13 mouse cellular contexts compared by ENCODE assay signal in genomic region chr4:45421519-45422260, GRCm38 (mm10). TPM values are rescaled to one million over a fixed set of nuclear protein-coding genes. Genes with fewer than 3 reads are reported as not detected.
DNase-seq lines count a peak whose midpoint lies in the region; ATAC-seq and TF ChIP-seq lines count a peak whose summit lies in the region.
"Had no signal": no experiment of that assay in that cellular context is flagged by ENCODE, and none has a peak within 500 bp of the region (broad histone marks: within the 10 kb centered on the region; RNA-seq: fewer than 3 reads in every experiment).

No protein-coding gene starts in this region.

- H3K4me3 ChIP-seq in heart, embryonic 10.5 days: no peak overlapping the region
- no peak overlapping the region for H3K4me3 ChIP-seq in heart, embryonic 12.5 days
- no peak overlapping the region for H3K4me3 ChIP-seq in midbrain, embryonic 15.5 days
- no peak overlapping the region for H3K4me3 ChIP-seq in midbrain, embryonic 14.5 days (replicated peaks; ENCODE audit: low read depth, low read length)
- H3K4me3 ChIP-seq in thymus, adult 2 months (ENCODE audit: control insufficient read depth, insufficient read depth, low read length): no peak overlapping the region
- H3K4me3 ChIP-seq: erythroblast, embryonic 14.5 days; hindbrain, embryonic 15.5 days had no signal

- no peaks in the 10 kb centered on the region for H3K27me3 ChIP-seq in heart, embryonic 10.5 days (ENCODE audit: insufficient read depth, poor library complexity, severe bottlenecking)
- no peaks in the 10 kb centered on the region for H3K27me3 ChIP-seq in heart, embryonic 12.5 days (replicated peaks)
- H3K27me3 ChIP-seq in midbrain, embryonic 15.5 days (replicated peaks): no peaks in the 10 kb centered on the region
- no peaks in the 10 kb centered on the region for H3K27me3 ChIP-seq in midbrain, embryonic 14.5 days (ENCODE audit: control insufficient read depth, insufficient read depth, low read length)
- H3K27me3 ChIP-seq in thymus, adult 2 months (ENCODE audit: control insufficient read depth, insufficient read depth, low read length): no peaks in the 10 kb centered on the region
- H3K27me3 ChIP-seq: hindbrain, embryonic 15.5 days had no signal

- no peaks in the 10 kb centered on the region for H3K9me3 ChIP-seq in heart, embryonic 10.5 days
- no peaks in the 10 kb centered on the region for H3K9me3 ChIP-seq in heart, embryonic 12.5 days (replicated peaks)
- no peaks in the 10 kb centered on the region for H3K9me3 ChIP-seq in midbrain, embryonic 15.5 days
- H3K9me3 ChIP-seq in midbrain, embryonic 14.5 days (ENCODE audit: control insufficient read depth, low read length): no peaks in the 10 kb centered on the region
- H3K9me3 ChIP-seq: hindbrain, embryonic 15.5 days had no signal

- TF ChIP-seq CTCF in thymus, adult 2 months (IDR thresholded peaks at IDR 0.05; ENCODE audit: borderline replicate concordance, control insufficient read depth, extremely low read depth, insufficient read depth, low read length, poor library complexity): no peak

- 0 out of 2 replicates have a peak overlapping the region, but pooled peaks have one; percentile 7 for H3K27ac ChIP-seq in heart, embryonic 10.5 days
- no peak overlapping the region for H3K27ac ChIP-seq in heart, embryonic 12.5 days (ENCODE audit: poor library complexity, severe bottlenecking)
- H3K27ac ChIP-seq in midbrain, embryonic 15.5 days: 0 out of 2 replicates have a peak overlapping the region, but pooled peaks have one; percentile 14
- no peak overlapping the region for H3K27ac ChIP-seq in midbrain, embryonic 14.5 days (replicated peaks; ENCODE audit: low read depth, low read length)
- H3K27ac ChIP-seq in thymus, adult 2 months (ENCODE audit: control insufficient read depth, insufficient read depth, low read length): no peak overlapping the region
- H3K27ac ChIP-seq: hindbrain, embryonic 15.5 days had no signal

- H3K4me2 ChIP-seq in heart, embryonic 12.5 days: no peak overlapping the region
- H3K4me2 ChIP-seq in midbrain, embryonic 15.5 days: no peak overlapping the region
- H3K4me2 ChIP-seq in midbrain, embryonic 14.5 days (ENCODE audit: low read length): no peak overlapping the region
- H3K4me2 ChIP-seq: hindbrain, embryonic 15.5 days had no signal

- H3K36me3 ChIP-seq in heart, embryonic 10.5 days: peaks cover 6% of the 10 kb centered on the region; the same call in 1 of the 2 replicates
- H3K36me3 ChIP-seq in heart, embryonic 12.5 days: peaks cover 8% of the 10 kb centered on the region; the same call in 1 of the 2 replicates
- H3K36me3 ChIP-seq in midbrain, embryonic 15.5 days (replicated peaks): no peaks in the 10 kb centered on the region
- H3K36me3 ChIP-seq in midbrain, embryonic 14.5 days (ENCODE audit: control insufficient read depth, insufficient read depth, low read length): no peaks in the 10 kb centered on the region
- H3K36me3 ChIP-seq in thymus, adult 2 months (ENCODE audit: control insufficient read depth, insufficient read depth, low read length): no peaks in the 10 kb centered on the region
- H3K36me3 ChIP-seq: hindbrain, embryonic 15.5 days had no signal

- no peak for ATAC-seq in heart, embryonic 12.5 days (ENCODE audit: insufficient number of reproducible peaks, low FRiP score)
- no peak for ATAC-seq in midbrain, embryonic 15.5 days (replicated peaks)
- no peak for ATAC-seq in midbrain, embryonic 14.5 days (ENCODE audit: low FRiP score, low TSS enrichment)

- no peak for DNase-seq in heart, embryonic 10.5 days (ENCODE audit: low spot score)
- no peak for DNase-seq in midbrain, embryonic 14.5 days
- peak; percentile 78 for DNase-seq in kidney, adult 9 months
- peak; percentile 60 for DNase-seq in urinary bladder, postnatal 25 days (ENCODE audit: low spot score)
- DNase-seq in thymus, adult 2 months: no peak
- no peak for DNase-seq in gastrocnemius, postnatal 4 days (ENCODE audit: low spot score in 2 of 2)
- DNase-seq: cerebellum, adult 11 months; liver; right cerebral cortex, postnatal 25 days had no signal

- H3K9ac ChIP-seq in heart, embryonic 12.5 days: no peak overlapping the region
- H3K9ac ChIP-seq in midbrain, embryonic 15.5 days: 0 out of 2 replicates have a peak overlapping the region, but pooled peaks have one; percentile 0
- H3K9ac ChIP-seq in midbrain, embryonic 14.5 days (replicated peaks; ENCODE audit: low read length): no peak overlapping the region
- H3K9ac ChIP-seq: hindbrain, embryonic 15.5 days had no signal

- 80% methylated on average over 11 of the region's 11 CpGs for WGBS in heart, embryonic 10.5 days
- 80% methylated on average over 11 of the region's 11 CpGs for WGBS in heart, embryonic 12.5 days
- 69% methylated on average over 11 of the region's 11 CpGs for WGBS in midbrain, embryonic 15.5 days
- 72% methylated on average over 11 of the region's 11 CpGs for WGBS in midbrain, embryonic 14.5 days
- 77% methylated on average over 11 of the region's 11 CpGs for WGBS in thymus, adult 2 months

- H3K4me1 ChIP-seq in heart, embryonic 10.5 days: peaks cover 47% of the 10 kb centered on the region
- H3K4me1 ChIP-seq in heart, embryonic 12.5 days (replicated peaks): peaks cover 32% of the 10 kb centered on the region
- H3K4me1 ChIP-seq in midbrain, embryonic 15.5 days: peaks cover 26% of the 10 kb centered on the region
- peaks cover 15% of the 10 kb centered on the region for H3K4me1 ChIP-seq in midbrain, embryonic 14.5 days (ENCODE audit: control insufficient read depth, insufficient read depth, low read length)
- no peaks in the 10 kb centered on the region for H3K4me1 ChIP-seq in thymus, adult 2 months (replicated peaks; ENCODE audit: control insufficient read depth, insufficient read depth, low read length)

- TF ChIP-seq POLR2A in thymus, adult 2 months (IDR thresholded peaks at IDR 0.05; ENCODE audit: control insufficient read depth, extremely low read depth, insufficient read depth, low read length, poor library complexity): no peak

RNA-seq across cellular contexts. Expression of gene Slc25a51, which starts 13.1 kb away (rescaled TPM):
- polyA plus RNA-seq in heart, embryonic 10.5 days (2016; fragmentation: Nextera tagmentation; extraction: Ambion mirVana): 66.2 and 77.3 TPM in 2 replicates
- polyA plus RNA-seq in heart, embryonic 12.5 days (2016; fragmentation: Nextera tagmentation; extraction: Ambion mirVana): 73.4 and 75.6 TPM in 2 replicates
- 72.1 and 77.6 TPM in 2 replicates for polyA plus RNA-seq in midbrain, embryonic 15.5 days (2015; fragmentation: Nextera tagmentation; extraction: Ambion mirVana)
- polyA plus RNA-seq in midbrain, embryonic 14.5 days (2014; fragmentation: Nextera tagmentation; extraction: Ambion mirVana): 79.5 and 83.4 TPM in 2 replicates
- 88.7 and 106 TPM in 2 replicates for polyA plus RNA-seq in thymus, adult 2 months (2012; rRNA removed)
- 10 to 100 TPM; 81.9 to 89.9 TPM for total RNA-seq in gastrocnemius, postnatal 4 days (2021)

Comparison
In these comparisons a context has a peak if more than half of its experiments do, and no peak if none do; other contexts are left out.
1. H3K27ac ChIP-seq: peak in heart, embryonic 10.5 days (single experiment) and midbrain, embryonic 15.5 days (single experiment); none in heart, embryonic 12.5 days (single experiment), midbrain, embryonic 14.5 days (single experiment) and thymus, adult 2 months (single experiment).
2. DNase-seq: peak in kidney, adult 9 months (single experiment) and urinary bladder, postnatal 25 days (single experiment); none in heart, embryonic 10.5 days (single experiment), midbrain, embryonic 14.5 days (single experiment), thymus, adult 2 months (single experiment) and gastrocnemius, postnatal 4 days (0 of 2).